Mouse (Mus musculus) thymus, adult 2 months (tissue): ENCODE measurements around the gene Mboat2.

Experiments
- CTCF ChIP-seq: fragments of 200-500 bp; IDR thresholded peaks from 2 replicates; pipeline ENCODE4 v1.5.1; 2012; ENCODE audit warnings: mild to moderate bottlenecking, control low read depth, low read length, moderate library complexity, borderline replicate concordance; ENCODE audit not compliant: control insufficient read depth, poor library complexity, insufficient read depth; ENCODE audit errors: extremely low read depth
- POLR2A ChIP-seq: fragments of 200-500 bp; IDR thresholded peaks from 2 replicates; pipeline ENCODE4 v1.6.1; 2012; ENCODE audit warnings: mild to moderate bottlenecking, low read length, control low read depth, moderate library complexity; ENCODE audit not compliant: control insufficient read depth, poor library complexity, insufficient read depth; ENCODE audit errors: extremely low read depth

DNA sequence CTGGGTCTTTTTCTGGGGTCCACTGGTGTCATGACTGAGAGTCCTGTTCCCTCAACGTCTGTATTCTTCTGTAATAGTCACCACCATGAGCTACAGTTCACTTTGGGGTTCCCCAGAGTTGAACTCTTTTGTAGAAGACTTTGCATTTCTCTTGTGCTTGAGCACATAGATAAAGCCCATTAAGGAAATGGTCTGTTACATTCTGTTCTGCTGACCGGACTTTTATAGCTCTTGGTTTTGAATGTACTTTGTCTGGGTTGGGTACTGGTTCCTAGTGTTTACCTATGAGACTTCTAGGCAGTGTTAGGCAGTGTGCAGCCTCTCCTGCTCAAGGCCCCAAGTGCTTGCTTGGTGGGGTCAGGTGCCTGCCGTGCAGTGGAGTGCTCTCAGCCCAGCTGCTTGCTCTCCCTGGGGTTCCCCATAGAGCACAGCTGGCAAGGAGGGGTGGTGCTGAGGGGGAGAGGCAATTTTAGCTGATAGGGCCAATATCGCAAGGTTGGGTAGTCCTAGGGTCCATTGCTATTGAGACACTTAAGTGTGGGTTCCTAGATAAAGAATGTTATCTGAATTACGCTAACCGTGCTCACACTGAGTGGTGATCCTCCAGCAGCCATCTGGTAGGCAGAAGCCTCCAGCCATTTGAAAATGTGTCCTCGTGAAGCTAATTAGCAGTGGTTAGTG is 58.8 kb downstream of the Mboat2 start:
- TF ChIP-seq POLR2A (no peak), CTCF (no peak)
